In the genomic region with DNA sequence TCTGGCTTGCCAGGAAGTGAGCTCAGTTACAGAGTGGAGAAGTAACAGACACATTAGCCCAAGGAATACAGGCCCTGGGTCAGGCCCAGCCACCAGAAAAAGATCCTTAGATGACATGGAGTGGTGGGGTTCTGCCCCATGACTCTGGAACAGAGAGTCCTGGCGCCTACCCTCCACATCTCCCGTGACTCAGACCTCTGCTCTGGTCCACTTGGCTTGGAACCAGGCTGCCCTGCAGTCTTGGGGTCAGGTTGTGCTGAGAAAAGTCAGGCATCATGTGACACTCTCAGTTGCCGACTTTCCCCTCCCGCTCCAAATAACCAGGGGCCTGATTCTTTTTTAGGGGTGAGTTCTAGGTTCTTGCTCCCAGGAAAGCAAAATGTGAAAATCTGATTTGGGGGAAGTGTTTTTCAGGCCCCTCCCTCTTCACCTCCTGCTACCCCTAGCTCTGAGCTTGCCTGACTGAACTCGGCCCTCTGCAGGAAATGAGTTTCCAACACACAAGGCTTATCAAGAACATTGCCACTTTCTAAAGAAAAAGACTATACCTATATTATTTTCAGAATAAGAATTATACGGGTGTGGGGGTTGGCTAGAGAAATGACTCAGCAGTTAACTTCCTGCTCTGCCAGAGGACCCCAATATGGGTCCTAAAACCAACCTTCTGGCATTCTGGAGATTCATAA, we compare ENCODE assay signal across 10 mouse cellular contexts. TPM values are rescaled to one million over a fixed set of nuclear protein-coding genes. Genes with fewer than 3 reads are reported as not detected.
DNase-seq lines count a peak whose midpoint lies in the region; ATAC-seq lines count a peak whose summit lies in the region.
"Had no signal": no experiment of that assay in that cellular context is flagged by ENCODE, and none has a peak within 500 bp of the region (broad histone marks: within the 10 kb centered on the region; RNA-seq: fewer than 3 reads in every experiment).

No protein-coding gene starts in this region.

- DNase-seq in gastrocnemius, adult 18-20 months (ENCODE audit: low spot score): peak; percentile 92
- no peak for DNase-seq in gastrocnemius, postnatal 4 days (ENCODE audit: low spot score in 2 of 2)
- peak; percentile 51 for DNase-seq in 416B (ENCODE audit: low read depth)
- peak; percentile 56 for DNase-seq in gastrocnemius, postnatal 10 days
- no peak for DNase-seq in cerebellum, postnatal 25 days
- DNase-seq in layer of hippocampus, adult 18-20 months (ENCODE audit: low spot score in 2 of 2): no peak
- DNase-seq in forebrain, embryonic 10.5 days (ENCODE audit: extremely low spot score, low spot score): no peak

- H3K27me3 ChIP-seq in kidney, embryonic 15.5 days: no peaks in the 10 kb centered on the region
- peaks cover 27% of the 10 kb centered on the region for H3K27me3 ChIP-seq in forebrain, embryonic 10.5 days (ENCODE audit: poor library complexity, severe bottlenecking)
- H3K27me3 ChIP-seq: forebrain, embryonic 15.5 days; neural tube, embryonic 12.5 days had no signal

- H3K27ac ChIP-seq in kidney, embryonic 15.5 days: 0 out of 2 replicates have a peak overlapping the region, but pooled peaks have one; percentile 32
- H3K27ac ChIP-seq in forebrain, embryonic 10.5 days: no peak overlapping the region
- H3K27ac ChIP-seq: forebrain, embryonic 15.5 days; neural tube, embryonic 12.5 days had no signal

- no peak overlapping the region for H3K4me2 ChIP-seq in kidney, embryonic 15.5 days
- H3K4me2 ChIP-seq: forebrain, embryonic 15.5 days; neural tube, embryonic 12.5 days had no signal

- peaks cover 32% of the 10 kb centered on the region for H3K4me1 ChIP-seq in kidney, embryonic 15.5 days
- peaks cover 16% of the 10 kb centered on the region for H3K4me1 ChIP-seq in forebrain, embryonic 10.5 days

- peak; percentile 38; the same call in 1 of the 2 replicates for ATAC-seq in kidney, embryonic 15.5 days (replicated peaks; ENCODE audit: low FRiP score)
- ATAC-seq: forebrain, embryonic 15.5 days had no signal

- H3K4me3 ChIP-seq in kidney, embryonic 15.5 days (replicated peaks): no peak overlapping the region
- no peak overlapping the region for H3K4me3 ChIP-seq in forebrain, embryonic 10.5 days
- H3K4me3 ChIP-seq: forebrain, embryonic 15.5 days; neural tube, embryonic 12.5 days had no signal

- H3K9ac ChIP-seq in kidney, embryonic 15.5 days: no peak overlapping the region
- H3K9ac ChIP-seq: forebrain, embryonic 15.5 days; neural tube, embryonic 12.5 days had no signal

- no peaks in the 10 kb centered on the region for H3K9me3 ChIP-seq in kidney, embryonic 15.5 days (replicated peaks)
- no peaks in the 10 kb centered on the region for H3K9me3 ChIP-seq in forebrain, embryonic 10.5 days
- H3K9me3 ChIP-seq: forebrain, embryonic 15.5 days; neural tube, embryonic 12.5 days had no signal

- H3K36me3 ChIP-seq in kidney, embryonic 15.5 days: peaks cover 14% of the 10 kb centered on the region
- peaks cover 19% of the 10 kb centered on the region for H3K36me3 ChIP-seq in forebrain, embryonic 10.5 days (replicated peaks)

- WGBS in kidney, embryonic 15.5 days: 23% methylated on average over 6 of the region's 6 CpGs
- WGBS in forebrain, embryonic 10.5 days: 71% methylated on average over 6 of the region's 6 CpGs

RNA-seq across cellular contexts. Expression of gene Ubb, which starts 8.1 kb away (rescaled TPM):
- 100 to 1,000 TPM; 919 to 954 TPM for total RNA-seq in gastrocnemius, adult 18-20 months (2021)
- total RNA-seq in gastrocnemius, postnatal 4 days (2021): 1,000 to 10,000 TPM; 1,167 to 1,215 TPM
- total RNA-seq in gastrocnemius, postnatal 10 days (2021): 1,000 to 10,000 TPM; 1,047 to 1,133 TPM
- 3,192 and 3,248 TPM in 2 replicates for polyA plus RNA-seq in kidney, embryonic 15.5 days (2015; fragmentation: Nextera tagmentation; extraction: Ambion mirVana)
- total RNA-seq in layer of hippocampus, adult 18-20 months (2021): 1,000 to 10,000 TPM; 1,877 to 1,910 TPM
- 3,270 and 3,283 TPM in 2 replicates for polyA plus RNA-seq in forebrain, embryonic 10.5 days (2016; fragmentation: Nextera tagmentation; extraction: Ambion mirVana)

RNA-seq across cellular contexts. Expression of gene Trpv2, which starts 15.2 kb away (rescaled TPM):
- total RNA-seq in gastrocnemius, adult 18-20 months (2021): 1 to 10 TPM in 1 of 2 experiments, under 1 TPM in 1; 0.87 to 2.1 TPM
- total RNA-seq in gastrocnemius, postnatal 4 days (2021): 1 to 10 TPM; 3.6 to 4.7 TPM
- total RNA-seq in gastrocnemius, postnatal 10 days (2021): 1 to 10 TPM; 2.0 TPM
- 3.5 and 6.4 TPM in 2 replicates for polyA plus RNA-seq in kidney, embryonic 15.5 days (2015; fragmentation: Nextera tagmentation; extraction: Ambion mirVana)
- total RNA-seq in layer of hippocampus, adult 18-20 months (2021): 10 to 100 TPM; 12.8 to 14.9 TPM
- polyA plus RNA-seq in forebrain, embryonic 10.5 days (2016; fragmentation: Nextera tagmentation; extraction: Ambion mirVana): 2.1 and 2.5 TPM in 2 replicates

RNA-seq across cellular contexts. Expression of gene Cenpv, which starts 20.0 kb away (rescaled TPM):
- total RNA-seq in gastrocnemius, adult 18-20 months (2021): 10 to 100 TPM; 16.5 to 19.5 TPM
- total RNA-seq in gastrocnemius, postnatal 4 days (2021): 10 to 100 TPM; 13.6 to 22.4 TPM
- total RNA-seq in gastrocnemius, postnatal 10 days (2021): 10 to 100 TPM; 14.0 to 21.9 TPM
- polyA plus RNA-seq in kidney, embryonic 15.5 days (2015; fragmentation: Nextera tagmentation; extraction: Ambion mirVana): 19.4 and 20.0 TPM in 2 replicates
- total RNA-seq in layer of hippocampus, adult 18-20 months (2021): 10 to 100 TPM; 37.5 to 42.7 TPM
- polyA plus RNA-seq in forebrain, embryonic 10.5 days (2016; fragmentation: Nextera tagmentation; extraction: Ambion mirVana): 35.6 and 38.6 TPM in 2 replicates

Comparison
In these comparisons a context has a peak if more than half of its experiments do, and no peak if none do; other contexts are left out.
1. DNase-seq: peak in gastrocnemius, adult 18-20 months (single experiment), 416B (single experiment) and gastrocnemius, postnatal 10 days (single experiment); none in gastrocnemius, postnatal 4 days (0 of 2), cerebellum, postnatal 25 days (0 of 2), layer of hippocampus, adult 18-20 months (0 of 2) and forebrain, embryonic 10.5 days (single experiment).